Mouse (Mus musculus): Measurements from ENCODE around the gene Ppp6c. TPM values are rescaled to one million over a fixed set of nuclear protein-coding genes. Genes with fewer than 3 reads are reported as not detected.

The Ppp6c gene
- 193 TPM for polyA plus RNA-seq (2014; fragmentation: Illumina TruSeq; extraction: RNeasy Lipid Tissue Mini Kit (QIAGEN cat#74804); ENCODE audit: low read depth, low replicate concordance)

DNA sequence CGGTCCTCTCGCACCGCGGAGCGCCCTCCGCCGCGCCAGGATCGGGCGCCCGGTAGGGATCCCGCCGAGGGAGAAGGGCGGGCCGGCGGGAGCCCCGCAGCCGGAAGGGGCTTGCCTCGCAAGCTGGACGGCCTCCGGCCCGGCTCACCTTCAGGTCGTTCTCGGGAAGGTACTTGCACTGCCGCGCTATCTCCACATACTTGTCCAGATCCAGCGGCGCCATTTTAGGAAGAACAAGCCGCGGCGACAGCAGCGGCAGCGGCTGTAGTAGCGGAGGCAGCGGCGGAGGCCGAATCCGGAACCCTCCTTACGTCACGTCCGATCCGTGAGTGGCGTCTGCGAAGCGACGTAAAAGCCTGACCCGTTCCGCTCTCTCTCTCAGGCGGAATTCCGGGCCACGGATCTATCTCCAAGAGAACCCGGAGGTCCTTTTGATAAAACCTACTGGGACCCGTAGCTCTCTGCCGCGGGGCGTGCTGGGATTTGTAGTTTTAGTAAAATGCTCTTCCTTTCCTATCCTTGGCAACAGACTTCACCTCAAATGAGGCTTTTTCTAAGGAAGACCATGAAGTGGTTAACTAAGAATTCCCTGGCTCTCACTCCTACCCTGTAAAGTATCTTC lies at the start of gene Ppp6c:
Gene Ppp6c (minus strand): TSS at position 433 of the 622 bp plus-strand sequence.

DNA sequence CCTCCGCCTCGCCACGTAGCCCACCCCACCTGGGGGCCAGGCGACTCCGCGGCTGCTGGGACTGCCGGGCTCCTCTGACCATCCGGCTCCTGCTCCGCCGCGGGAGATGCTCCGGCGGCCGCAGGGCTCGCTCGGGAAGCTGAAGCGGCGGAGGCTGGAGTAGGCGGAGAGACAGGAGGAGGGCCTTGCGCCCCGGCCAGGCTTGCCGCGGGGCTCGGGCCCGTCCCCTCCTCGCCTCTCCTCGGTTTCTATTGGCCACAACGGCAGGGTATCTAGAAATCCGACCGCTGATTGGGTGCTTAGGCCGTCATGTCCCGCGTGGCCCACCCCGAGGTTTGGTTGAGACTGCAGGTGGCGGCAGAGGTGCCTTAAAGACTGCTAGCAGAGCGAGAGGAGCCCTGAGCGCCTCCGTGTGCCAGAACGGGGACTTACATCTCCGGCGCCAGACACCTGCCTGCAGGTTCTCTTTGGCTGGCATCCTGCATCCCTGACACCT lies 35.6 kb downstream of the Ppp6c start, which contains the start of gene Scai:
Gene Scai (minus strand): TSS at position 174 of the 496 bp plus-strand sequence.

Other genes with a start within 250 kb of the Ppp6c start
- gene Wdr38, start 229.0 kb downstream of the Ppp6c start, polyA plus RNA-seq (2014; fragmentation: Illumina TruSeq; extraction: RNeasy Lipid Tissue Mini Kit (QIAGEN cat#74804); ENCODE audit: low read depth, low replicate concordance): not detected
- gene Arpc5l, start 221.1 kb downstream of the Ppp6c start, polyA plus RNA-seq (2014; fragmentation: Illumina TruSeq; extraction: RNeasy Lipid Tissue Mini Kit (QIAGEN cat#74804); ENCODE audit: low read depth, low replicate concordance): 225 TPM
- gene Rpl35, start 220.8 kb downstream of the Ppp6c start, polyA plus RNA-seq (2014; fragmentation: Illumina TruSeq; extraction: RNeasy Lipid Tissue Mini Kit (QIAGEN cat#74804); ENCODE audit: low read depth, low replicate concordance): 54.9 TPM
- gene Golga1, start 160.9 kb downstream of the Ppp6c start, polyA plus RNA-seq (2014; fragmentation: Illumina TruSeq; extraction: RNeasy Lipid Tissue Mini Kit (QIAGEN cat#74804); ENCODE audit: low read depth, low replicate concordance): 39.5 TPM
- gene Scai, start 35.7 kb downstream of the Ppp6c start, polyA plus RNA-seq (2014; fragmentation: Illumina TruSeq; extraction: RNeasy Lipid Tissue Mini Kit (QIAGEN cat#74804); ENCODE audit: low read depth, low replicate concordance): 15.7 TPM